Mouse (Mus musculus) forebrain, embryonic 16.5 days (tissue): ENCODE results near the gene Dcakd. TPM values are rescaled to one million over a fixed set of nuclear protein-coding genes. Genes with fewer than 3 reads are reported as not detected.
A peak's percentile ranks its signal among the peaks of the same experiment; 100 is the strongest.

Experiments
- ATAC-seq: fragments of 200-750 bp; cut with Nextera tagmentation; 2 replicates; pipeline ENCODE4 v1.8.0; 2017; ENCODE audit warnings: mild to moderate bottlenecking, moderate library complexity
- H3K27ac ChIP-seq: fragments of 300-500 bp; sonication (generic); 2 replicates; pipeline ENCODE4 v1.5.1; 2014; ENCODE audit warnings: low read length, control low read depth
- H3K27me3 ChIP-seq: fragments of 300-500 bp; sonication (generic); replicated peaks from 2 replicates; pipeline ENCODE4 v1.6.1; 2014; ENCODE audit warnings: low read length; ENCODE audit not compliant: control insufficient read depth, insufficient read depth
- H3K36me3 ChIP-seq: fragments of 300-500 bp; sonication (generic); 2 replicates; pipeline ENCODE4 v1.6.1; 2014; ENCODE audit not compliant: control insufficient read depth, insufficient read depth
- H3K4me1 ChIP-seq: fragments of 300-500 bp; sonication (generic); replicated peaks from 2 replicates; pipeline ENCODE4 v1.6.1; 2014; ENCODE audit warnings: low read length; ENCODE audit not compliant: control insufficient read depth, insufficient read depth
- H3K4me2 ChIP-seq: fragments of 300-500 bp; sonication (generic); 2 replicates; pipeline ENCODE4 v1.6.1; 2014; ENCODE audit warnings: mild to moderate bottlenecking, low read length, control low read depth
- H3K4me3 ChIP-seq: fragments of 300-500 bp; sonication (generic); replicated peaks from 2 replicates; pipeline ENCODE4 v1.5.1; 2014; ENCODE audit warnings: mild to moderate bottlenecking, low read length, control low read depth
- H3K9ac ChIP-seq: fragments of 300-500 bp; sonication (generic); replicated peaks from 2 replicates; pipeline ENCODE4 v1.6.1; 2014; ENCODE audit warnings: low read depth, low read length, control low read depth
- H3K9me3 ChIP-seq: fragments of 300-500 bp; sonication (generic); 2 replicates; pipeline ENCODE4 v1.6.1; 2016; ENCODE audit warnings: low read length; ENCODE audit not compliant: control insufficient read depth
- WGBS: fragments of 180-500 bp; shearing (Covaris S2); extraction: QIAGEN DNeasy Blood & Tissue Kit; methylation state at CpG from one replicate; pipeline ENCODE4 v1.1.7; 2014; 5-methylcytosine and 5-hydroxymethylcytosine counted together
- polyA plus RNA-seq: library from polyadenylated mRNA; unstranded; fragments of >200 nt; fragmentation: Nextera tagmentation; extraction: Ambion mirVana; gene quantifications from 2 replicates; pipeline ENCODE4 v1.2.1, GENCODE M21; 2015

The Dcakd gene
- polyA plus RNA-seq, 1 experiment from 2014 or later, result 166 TPM

DNA sequence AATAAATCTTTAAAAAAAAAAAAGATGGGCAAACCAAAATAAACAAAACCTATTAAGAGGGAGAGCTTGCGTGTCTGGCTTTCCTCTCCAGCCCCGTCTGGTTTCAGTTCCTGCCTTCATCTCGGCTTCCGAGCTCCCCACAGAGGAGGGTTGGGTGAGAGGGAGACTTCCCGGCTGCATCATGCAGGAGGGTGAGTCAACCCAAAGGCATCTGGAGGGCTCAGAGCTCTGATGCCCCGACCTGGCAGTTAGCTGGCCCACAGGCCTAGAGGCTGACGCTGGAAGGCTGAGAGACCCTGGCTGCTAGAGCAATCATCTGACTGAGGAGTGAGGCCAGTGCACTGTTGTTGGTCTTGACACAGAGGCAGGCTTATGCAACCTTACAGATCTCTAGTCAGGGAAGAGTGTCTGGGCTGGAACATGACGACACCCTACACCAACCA is 23.1 kb upstream of the Dcakd start:
- H3K27ac ChIP-seq, result no peak overlapping the region
- H3K4me2 ChIP-seq, result no peak overlapping the region
- peaks cover 21% of the 10 kb centered on the region for H3K36me3 ChIP-seq
- H3K9ac ChIP-seq, result no peak overlapping the region
- 84% methylated on average over 8 of the region's 8 CpGs for WGBS
- H3K27me3 ChIP-seq, result no peaks in the 10 kb centered on the region
- ATAC-seq, result no peak
- H3K9me3 ChIP-seq, result no peaks in the 10 kb centered on the region
- no peak overlapping the region for H3K4me3 ChIP-seq
- no peaks in the 10 kb centered on the region for H3K4me1 ChIP-seq

GRCm38 (mm10) chr11:103050153-103050552 is 22.0 kb upstream of the Dcakd start:
- Histone ChIP-seq H3K27ac (no peak overlapping the region), H3K4me2 (no peak overlapping the region), H3K36me3 (peaks cover 25% of the 10 kb centered on the region), H3K4me3 (no peak overlapping the region), H3K27me3 (no peaks in the 10 kb centered on the region), H3K4me1 (no peaks in the 10 kb centered on the region), H3K9ac (no peak overlapping the region), H3K9me3 (no peaks in the 10 kb centered on the region)
- 86% methylated on average over 9 of the region's 9 CpGs for WGBS
- ATAC-seq, result no peak

DNA sequence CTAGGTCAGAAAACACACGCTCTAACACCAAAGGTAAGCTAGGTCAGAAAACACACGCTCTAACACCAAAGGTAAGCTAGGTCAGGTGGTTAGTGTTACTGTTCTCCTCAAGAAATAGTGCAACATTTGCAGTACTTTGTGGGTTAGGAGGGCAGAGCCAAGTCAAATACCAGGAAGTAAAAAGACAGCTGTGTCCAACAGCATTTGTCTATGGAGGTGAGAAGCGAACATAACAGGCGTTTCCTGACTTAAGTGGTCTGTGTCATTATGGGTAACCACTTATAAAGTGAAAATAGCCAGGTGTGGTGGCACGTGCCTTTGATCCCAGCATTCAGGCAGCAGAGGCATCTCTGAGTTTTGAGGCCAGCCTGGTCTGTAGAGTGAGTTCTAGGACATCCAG is 21.5 kb upstream of the Dcakd start:
- H3K9me3 ChIP-seq, result no peaks in the 10 kb centered on the region
- no peak overlapping the region for H3K27ac ChIP-seq
- no peak overlapping the region for H3K9ac ChIP-seq
- H3K36me3 ChIP-seq, result peaks cover 27% of the 10 kb centered on the region
- H3K4me3 ChIP-seq, result no peak overlapping the region
- no peaks in the 10 kb centered on the region for H3K4me1 ChIP-seq
- ATAC-seq, result no peak
- 96% methylated on average over 5 of the region's 5 CpGs for WGBS
- H3K27me3 ChIP-seq, result no peaks in the 10 kb centered on the region
- H3K4me2 ChIP-seq, result no peak overlapping the region

GRCm38 (mm10) chr11:103046286-103046685 is 18.2 kb upstream of the Dcakd start:
- peaks cover 29% of the 10 kb centered on the region for H3K36me3 ChIP-seq
- H3K9ac ChIP-seq, result no peak overlapping the region
- H3K9me3 ChIP-seq, result no peaks in the 10 kb centered on the region
- H3K27ac ChIP-seq, result no peak overlapping the region
- no peak for ATAC-seq
- no peak overlapping the region for H3K4me3 ChIP-seq
- H3K27me3 ChIP-seq, result no peaks in the 10 kb centered on the region
- WGBS, result 43% methylated on average over 8 of the region's 8 CpGs
- no peaks in the 10 kb centered on the region for H3K4me1 ChIP-seq
- H3K4me2 ChIP-seq, result no peak overlapping the region

DNA sequence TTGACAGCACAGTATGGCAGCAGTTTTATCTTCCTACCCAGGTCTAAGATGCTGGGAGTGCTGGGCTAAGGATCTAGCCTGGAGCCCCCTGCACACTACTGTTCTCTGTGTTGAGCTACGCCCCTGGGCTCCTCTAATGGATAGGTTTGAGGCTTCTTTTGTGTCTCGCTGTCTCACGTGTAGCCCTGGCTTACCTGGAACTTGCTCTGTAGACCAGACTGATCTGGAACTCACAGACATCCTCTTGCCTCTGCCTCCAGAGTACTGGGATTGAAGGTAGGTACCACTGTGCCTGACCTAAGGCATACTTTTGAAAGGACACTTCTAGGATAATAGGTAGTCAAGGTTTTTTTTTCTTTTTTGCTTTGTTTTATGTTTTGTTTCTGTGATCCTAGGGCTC is 15.8 kb upstream of the Dcakd start:
- H3K4me3 ChIP-seq, result no peak overlapping the region
- peaks cover 26% of the 10 kb centered on the region for H3K36me3 ChIP-seq
- H3K9ac ChIP-seq, result no peak overlapping the region
- H3K9me3 ChIP-seq, result no peaks in the 10 kb centered on the region
- H3K4me1 ChIP-seq, result 0 out of 2 replicates have a peak, but pooled peaks cover 2% of the 10 kb centered on the region
- no peak overlapping the region for H3K27ac ChIP-seq
- H3K4me2 ChIP-seq, result no peak overlapping the region
- no peak for ATAC-seq
- 96% methylated on average over 3 of the region's 3 CpGs for WGBS
- H3K27me3 ChIP-seq, result no peaks in the 10 kb centered on the region

DNA sequence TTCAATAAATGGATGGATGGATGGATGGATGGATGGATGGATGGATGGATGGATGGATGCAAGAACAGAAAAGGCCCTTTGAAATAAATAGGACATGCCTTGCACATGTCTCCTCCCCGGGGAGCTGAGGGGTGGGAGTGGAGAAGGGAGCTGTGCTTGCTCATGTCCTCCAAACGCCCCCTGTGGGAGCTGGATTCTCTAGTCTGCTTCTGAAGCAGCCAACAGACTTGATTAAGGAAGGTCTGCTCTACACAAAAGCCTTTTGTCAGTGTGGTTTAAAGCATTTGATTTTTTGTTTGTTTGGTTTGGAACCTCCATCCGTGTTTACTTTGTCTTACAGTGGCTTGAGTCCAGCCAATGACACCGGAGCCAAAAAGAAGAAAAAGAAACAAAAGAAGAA is 14.7 kb upstream of the Dcakd start:
- no peak for ATAC-seq
- H3K27me3 ChIP-seq, result no peaks in the 10 kb centered on the region
- H3K4me3 ChIP-seq, result no peak overlapping the region
- H3K9me3 ChIP-seq, result no peaks in the 10 kb centered on the region
- peaks cover 26% of the 10 kb centered on the region for H3K36me3 ChIP-seq
- H3K9ac ChIP-seq, result 0 out of 2 replicates have a peak overlapping the region, but pooled peaks have one; percentile 11
- H3K4me2 ChIP-seq, result no peak overlapping the region
- H3K4me1 ChIP-seq, result 0 out of 2 replicates have a peak, but pooled peaks cover 2% of the 10 kb centered on the region
- 65% methylated on average over 4 of the region's 4 CpGs for WGBS
- H3K27ac ChIP-seq, result no peak overlapping the region

DNA sequence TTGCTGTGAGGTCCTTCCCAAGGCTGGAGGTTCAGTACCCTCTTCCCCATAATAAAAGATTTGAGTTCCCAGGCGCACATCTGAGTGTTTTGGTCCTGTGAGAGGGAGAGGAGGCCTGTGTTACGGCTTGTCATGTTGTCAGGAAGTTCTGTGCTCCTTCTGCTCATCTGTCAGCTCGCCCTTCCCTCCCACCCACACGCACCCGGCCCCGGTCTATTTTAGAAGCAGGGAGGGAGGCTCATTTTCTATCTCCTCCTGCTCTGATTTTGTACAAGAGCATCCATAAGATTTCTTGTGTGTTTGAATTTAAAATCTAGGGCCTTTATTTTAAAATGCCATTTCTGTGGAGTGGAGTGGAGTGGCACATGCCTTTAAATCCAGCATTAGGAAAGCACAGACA is 9.9 kb upstream of the Dcakd start:
- no peaks in the 10 kb centered on the region for H3K27me3 ChIP-seq
- H3K36me3 ChIP-seq, result no peaks in the 10 kb centered on the region
- H3K4me3 ChIP-seq, result no peak overlapping the region
- no peak for ATAC-seq
- H3K4me2 ChIP-seq, result no peak overlapping the region
- 88% methylated on average over 6 of the region's 6 CpGs for WGBS
- H3K4me1 ChIP-seq, result peaks cover 2% of the 10 kb centered on the region; the same call in 1 of the 2 replicates
- H3K9ac ChIP-seq, result no peak overlapping the region
- H3K27ac ChIP-seq, result no peak overlapping the region
- H3K9me3 ChIP-seq, result no peaks in the 10 kb centered on the region

DNA sequence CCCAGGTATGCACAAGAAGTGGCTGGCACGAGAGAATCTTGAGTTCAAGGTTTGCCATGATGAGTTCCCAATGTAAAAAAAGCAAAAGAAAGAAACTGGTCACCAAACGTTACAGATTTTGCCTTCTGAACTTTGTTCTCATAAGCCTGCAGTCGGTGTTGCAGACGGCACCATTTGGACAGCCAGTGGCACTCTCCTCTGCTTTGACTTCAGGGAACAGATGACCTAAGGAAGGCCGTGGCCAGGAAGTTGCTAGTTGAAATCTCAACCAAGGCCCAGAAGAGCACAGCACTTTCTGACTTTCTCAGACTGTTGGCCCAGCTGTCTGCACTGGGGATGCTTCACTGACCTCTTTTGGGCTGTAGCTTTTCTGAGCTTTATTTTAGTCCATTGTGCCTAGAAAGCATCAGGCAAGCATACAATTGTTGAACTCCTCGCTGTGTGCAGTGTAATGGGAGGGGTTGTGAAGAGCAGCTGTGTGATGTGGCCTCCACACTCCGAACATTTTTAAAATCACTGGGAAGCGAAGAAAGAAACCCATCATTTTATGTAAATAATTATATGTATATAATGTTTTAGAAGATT is 8.8 kb upstream of the Dcakd start:
- Histone ChIP-seq H3K4me1 (peaks cover 2% of the 10 kb centered on the region; the same call in 1 of the 2 replicates), H3K9me3 (no peaks in the 10 kb centered on the region), H3K27ac (no peak overlapping the region), H3K36me3 (no peaks in the 10 kb centered on the region), H3K4me3 (no peak overlapping the region), H3K9ac (no peak overlapping the region), H3K27me3 (no peaks in the 10 kb centered on the region), H3K4me2 (no peak overlapping the region)
- 84% methylated on average over 8 of the region's 8 CpGs for WGBS
- ATAC-seq, result no peak

- Histone ChIP-seq H3K4me1 (peaks cover 3% of the 10 kb centered on the region), H3K27ac (no peak overlapping the region), H3K36me3 (no peaks in the 10 kb centered on the region), H3K9ac (no peak overlapping the region), H3K9me3 (no peaks in the 10 kb centered on the region), H3K4me2 (no peak overlapping the region), H3K27me3 (no peaks in the 10 kb centered on the region), H3K4me3 (no peak overlapping the region)
- 90% methylated on average over 6 of the region's 6 CpGs for WGBS
- ATAC-seq, result no peak
Observed at GRCm38 (mm10) chr11:103035007-103035406, 6.9 kb upstream of the Dcakd start.

DNA sequence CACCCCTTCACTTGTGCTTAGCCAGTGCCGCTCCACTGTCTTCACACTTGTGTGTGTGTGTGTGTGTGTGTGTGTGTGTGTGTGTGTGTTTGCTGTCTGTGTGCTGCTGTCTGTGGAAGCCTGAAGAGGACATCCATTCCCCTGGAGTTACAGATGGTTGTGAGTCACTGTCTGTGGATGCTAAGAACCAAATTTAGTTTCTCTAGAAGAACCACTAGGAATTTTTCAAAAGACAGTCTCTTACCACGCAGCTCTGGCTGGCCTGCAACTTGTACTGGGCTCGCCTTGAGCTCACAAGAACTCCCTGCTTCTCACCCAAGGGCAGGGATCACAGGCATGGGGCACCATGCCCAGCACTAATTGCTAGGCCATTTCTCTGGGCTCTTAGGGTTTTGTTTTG is 4.9 kb upstream of the Dcakd start:
- ATAC-seq, result no peak
- peaks cover 7% of the 10 kb centered on the region for H3K4me1 ChIP-seq
- no peaks in the 10 kb centered on the region for H3K9me3 ChIP-seq
- no peak overlapping the region for H3K4me3 ChIP-seq
- no peaks in the 10 kb centered on the region for H3K27me3 ChIP-seq
- no peak overlapping the region for H3K4me2 ChIP-seq
- H3K27ac ChIP-seq, result no peak overlapping the region
- no peaks in the 10 kb centered on the region for H3K36me3 ChIP-seq
- 91% methylated on average over 3 of the region's 3 CpGs for WGBS
- H3K9ac ChIP-seq, result no peak overlapping the region
